Comparison of ENCODE assay signal across 13 mouse cellular contexts in genomic region chr12:105093509-105093908, GRCm38 (mm10). TPM values are rescaled to one million over a fixed set of nuclear protein-coding genes. Genes with fewer than 3 reads are reported as not detected.
DNase-seq lines count a peak whose midpoint lies in the region; ATAC-seq and TF ChIP-seq lines count a peak whose summit lies in the region.
"Had no signal": no experiment of that assay in that cellular context is flagged by ENCODE, and none has a peak within 500 bp of the region (broad histone marks: within the 10 kb centered on the region; RNA-seq: fewer than 3 reads in every experiment).

No protein-coding gene starts in this region.

- H3K27ac ChIP-seq in kidney, adult 2 months (ENCODE audit: insufficient read depth, low read depth, low read length): no peak overlapping the region
- H3K27ac ChIP-seq in embryonic facial prominence, embryonic 10.5 days (replicated peaks): peak overlapping the region; percentile 10
- H3K27ac ChIP-seq in hindbrain, embryonic 14.5 days: peak overlapping the region; percentile 72
- H3K27ac ChIP-seq in neural tube, embryonic 11.5 days (ENCODE audit: low read depth, low read length): no peak overlapping the region
- no peak overlapping the region for H3K27ac ChIP-seq in layer of hippocampus, adult 2 months

- peak; percentile 12 for DNase-seq in kidney, postnatal 14 days
- DNase-seq in kidney, adult 2 months: no peak
- DNase-seq in embryonic facial prominence, embryonic 10.5 days (ENCODE audit: low spot score): peak; percentile 32
- peak; percentile 76 for DNase-seq in hindbrain, embryonic 14.5 days (ENCODE audit: low spot score)
- peak; percentile 65 for DNase-seq in neural tube, embryonic 11.5 days (ENCODE audit: low spot score)
- no peak for DNase-seq in cerebellum, adult 11-12 months
- DNase-seq in layer of hippocampus, adult 2 months (ENCODE audit: low spot score in 2 of 2): no peak
- DNase-seq in cerebellum, adult 9-11 months: no peak
- DNase-seq: heart, postnatal 10 days; thymus, adult 18-20 months had no signal

- H3K36me3 ChIP-seq in kidney, adult 2 months (ENCODE audit: control insufficient read depth, insufficient read depth, low read length): no peaks in the 10 kb centered on the region
- no peaks in the 10 kb centered on the region for H3K36me3 ChIP-seq in embryonic facial prominence, embryonic 10.5 days (replicated peaks)
- no peaks in the 10 kb centered on the region for H3K36me3 ChIP-seq in hindbrain, embryonic 14.5 days (replicated peaks; ENCODE audit: control insufficient read depth, insufficient read depth)
- H3K36me3 ChIP-seq in neural tube, embryonic 11.5 days (ENCODE audit: control insufficient read depth, insufficient read depth, low read length): no peaks in the 10 kb centered on the region

- no peaks in the 10 kb centered on the region for H3K4me1 ChIP-seq in kidney, adult 2 months (ENCODE audit: control insufficient read depth, insufficient read depth, low read length)
- peaks cover 24% of the 10 kb centered on the region for H3K4me1 ChIP-seq in embryonic facial prominence, embryonic 10.5 days
- H3K4me1 ChIP-seq in hindbrain, embryonic 14.5 days (replicated peaks; ENCODE audit: control insufficient read depth, insufficient read depth, low read length): peaks cover 19% of the 10 kb centered on the region
- H3K4me1 ChIP-seq in neural tube, embryonic 11.5 days (ENCODE audit: control insufficient read depth, insufficient read depth, low read length): peaks cover 2% of the 10 kb centered on the region

- no peak overlapping the region for H3K4me2 ChIP-seq in hindbrain, embryonic 14.5 days (replicated peaks)
- no peak overlapping the region for H3K4me2 ChIP-seq in neural tube, embryonic 11.5 days (ENCODE audit: low read depth)

- H3K27me3 ChIP-seq in kidney, adult 2 months (replicated peaks; ENCODE audit: control insufficient read depth, insufficient read depth, low read length): no peaks in the 10 kb centered on the region
- no peaks in the 10 kb centered on the region for H3K27me3 ChIP-seq in embryonic facial prominence, embryonic 10.5 days (replicated peaks; ENCODE audit: low read depth, poor library complexity, severe bottlenecking)
- no peaks in the 10 kb centered on the region for H3K27me3 ChIP-seq in hindbrain, embryonic 14.5 days (ENCODE audit: control insufficient read depth, insufficient read depth, low read length)
- no peaks in the 10 kb centered on the region for H3K27me3 ChIP-seq in neural tube, embryonic 11.5 days (ENCODE audit: control insufficient read depth, insufficient read depth, low read length)

- no peak for TF ChIP-seq CTCF in kidney, adult 2 months (conservative IDR thresholded peaks at IDR 0.05; ENCODE audit: insufficient read depth, insufficient read length, low read depth, low read length)
- TF ChIP-seq CTCF in layer of hippocampus, adult 2 months (conservative IDR thresholded peaks at IDR 0.05): no peak

- peak; percentile 85 for ATAC-seq in hindbrain, embryonic 14.5 days (ENCODE audit: low FRiP score)
- peak; percentile 90 for ATAC-seq in neural tube, embryonic 11.5 days (ENCODE audit: insufficient read depth, low FRiP score, low TSS enrichment)

- no peak overlapping the region for H3K9ac ChIP-seq in hindbrain, embryonic 14.5 days
- H3K9ac ChIP-seq in neural tube, embryonic 11.5 days (ENCODE audit: low read length): no peak overlapping the region

- H3K4me3 ChIP-seq in kidney, adult 2 months (ENCODE audit: insufficient read depth, low read depth, low read length): no peak overlapping the region
- H3K4me3 ChIP-seq in embryonic facial prominence, embryonic 10.5 days: no peak overlapping the region
- H3K4me3 ChIP-seq in hindbrain, embryonic 14.5 days (replicated peaks; ENCODE audit: low read length): no peak overlapping the region
- no peak overlapping the region for H3K4me3 ChIP-seq in neural tube, embryonic 11.5 days (ENCODE audit: low read depth, low read length)
- H3K4me3 ChIP-seq in layer of hippocampus, adult 2 months: no peak overlapping the region
- H3K4me3 ChIP-seq: megakaryocyte, embryonic 14.5 days had no signal

- no peaks in the 10 kb centered on the region for H3K9me3 ChIP-seq in embryonic facial prominence, embryonic 10.5 days
- no peaks in the 10 kb centered on the region for H3K9me3 ChIP-seq in hindbrain, embryonic 14.5 days (ENCODE audit: control insufficient read depth, low read length)
- H3K9me3 ChIP-seq in neural tube, embryonic 11.5 days (ENCODE audit: control insufficient read depth, low read length): no peaks in the 10 kb centered on the region; the same call in 1 of the 2 replicates

- 43% methylated on average over 6 of the region's 6 CpGs for WGBS in kidney, adult 2 months
- 60% methylated on average over 6 of the region's 6 CpGs for WGBS in embryonic facial prominence, embryonic 10.5 days
- WGBS in hindbrain, embryonic 14.5 days: 19% methylated on average over 6 of the region's 6 CpGs
- 28% methylated on average over 6 of the region's 6 CpGs for WGBS in neural tube, embryonic 11.5 days

- TF ChIP-seq POLR2A in kidney, adult 2 months (IDR thresholded peaks at IDR 0.05; ENCODE audit: low read depth, low read length): no peak

RNA-seq across cellular contexts. Expression of gene Tcl1b2, which starts 52.3 kb away (rescaled TPM):
- not detected in 2 replicates for polyA plus RNA-seq in kidney, adult 2 months (2012; rRNA removed)
- not detected in 2 replicates for polyA plus RNA-seq in embryonic facial prominence, embryonic 10.5 days (2016; fragmentation: Nextera tagmentation; extraction: Ambion mirVana)
- polyA plus RNA-seq in hindbrain, embryonic 14.5 days (2014; fragmentation: Nextera tagmentation; extraction: Ambion mirVana): not detected in 2 replicates
- polyA plus RNA-seq in neural tube, embryonic 11.5 days (2014; fragmentation: Nextera tagmentation; extraction: Ambion mirVana): not detected in 2 replicates
- not detected for total RNA-seq in layer of hippocampus, adult 2 months (2021)
- total RNA-seq: heart, postnatal 10 days; left cerebral cortex, adult 8-10 months had no signal
- polyA plus RNA-seq: cerebellum, adult 2 months had no signal

Comparison
In these comparisons a context has a peak if more than half of its experiments do, and no peak if none do; other contexts are left out.
1. DNase-seq: peak in kidney, postnatal 14 days (single experiment), embryonic facial prominence, embryonic 10.5 days (single experiment), hindbrain, embryonic 14.5 days (single experiment) and neural tube, embryonic 11.5 days (single experiment); none in kidney, adult 2 months (single experiment), cerebellum, adult 11-12 months (single experiment), layer of hippocampus, adult 2 months (0 of 2) and cerebellum, adult 9-11 months (single experiment).
2. H3K27ac ChIP-seq: peak in embryonic facial prominence, embryonic 10.5 days (single experiment) and hindbrain, embryonic 14.5 days (single experiment); none in kidney, adult 2 months (single experiment), neural tube, embryonic 11.5 days (single experiment) and layer of hippocampus, adult 2 months (single experiment).